Mouse (Mus musculus): ENCODE results near the gene Smc3. TPM values are rescaled to one million over a fixed set of nuclear protein-coding genes. Genes with fewer than 3 reads are reported as not detected.

Gene Smc3
- polyA plus RNA-seq, 1 experiment from 2014 or later: 91.8 TPM

GRCm38 (mm10) chr19:53687592-53687991 is 87.4 kb downstream of the Smc3 start:
- no peak overlapping the region for H3K9ac ChIP-seq
- H3K27ac ChIP-seq: no peak overlapping the region
- no peaks in the 10 kb centered on the region for H3K9me3 ChIP-seq
- peaks cover under 1% of the 10 kb centered on the region; the same call in 1 of the 2 replicates for H3K4me1 ChIP-seq
- ATAC-seq (ENCODE audit: low FRiP score): no peak
- peaks cover 8% of the 10 kb centered on the region; the same call in 1 of the 2 replicates for H3K27me3 ChIP-seq
- no peaks in the 10 kb centered on the region for H3K36me3 ChIP-seq (replicated peaks)
- H3K4me2 ChIP-seq: no peak overlapping the region
- H3K4me3 ChIP-seq (replicated peaks): no peak overlapping the region
- WGBS: 93% methylated on average over 5 of the region's 5 CpGs

DNA sequence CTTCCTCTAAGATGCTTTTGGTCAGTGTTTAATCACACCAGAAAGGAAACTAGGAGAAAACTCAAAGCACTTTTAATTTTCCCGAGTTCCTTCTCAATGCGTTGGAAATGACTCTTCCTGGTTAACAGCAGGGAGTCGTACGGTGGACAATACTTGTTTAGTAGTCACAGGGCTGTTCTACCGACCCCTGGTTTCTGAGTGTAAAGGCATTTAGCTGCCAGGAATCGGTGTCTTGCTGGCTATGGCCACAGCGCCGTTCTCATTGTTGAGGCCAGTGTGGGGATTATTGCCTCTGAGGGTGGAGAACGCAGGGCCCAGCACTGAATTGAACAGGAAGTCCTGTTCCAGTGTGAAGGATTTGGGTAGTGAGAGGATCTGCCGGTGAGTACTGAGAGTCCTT is 90.6 kb downstream of the Smc3 start:
- ATAC-seq (ENCODE audit: low FRiP score): no peak
- Histone ChIP-seq H3K4me2 (no peak overlapping the region), H3K27me3 (no peaks in the 10 kb centered on the region), H3K27ac (no peak overlapping the region), H3K4me1 (no peaks in the 10 kb centered on the region), H3K9me3 (no peaks in the 10 kb centered on the region), H3K4me3 (replicated peaks) (no peak overlapping the region), H3K36me3 (replicated peaks) (no peaks in the 10 kb centered on the region), H3K9ac (no peak overlapping the region)
- WGBS: 57% methylated on average over 10 of the region's 10 CpGs

GRCm38 (mm10) chr19:53694020-53694419 is 93.8 kb downstream of the Smc3 start:
- H3K27me3 ChIP-seq: 0 out of 2 replicates have a peak, but pooled peaks cover 5% of the 10 kb centered on the region
- no peak overlapping the region for H3K4me3 ChIP-seq (replicated peaks)
- H3K9me3 ChIP-seq: no peaks in the 10 kb centered on the region
- no peak overlapping the region for H3K9ac ChIP-seq
- no peak overlapping the region for H3K27ac ChIP-seq
- peaks cover 13% of the 10 kb centered on the region for H3K4me1 ChIP-seq
- WGBS: 38% methylated on average over 1 of the region's 1 CpGs
- H3K4me2 ChIP-seq: no peak overlapping the region
- ATAC-seq (ENCODE audit: low FRiP score): no peak
- H3K36me3 ChIP-seq (replicated peaks): no peaks in the 10 kb centered on the region

Other genes starting within 250 kb of the Smc3 start
- 1.7 TPM in 1 of 2 replicates, not detected in the other for gene Gm10197, start 228.6 kb upstream of the Smc3 start, polyA plus RNA-seq (2016; fragmentation: Nextera tagmentation; extraction: Ambion mirVana)
- 45.4 and 49.6 TPM in 2 replicates for gene Smndc1, start 209.8 kb upstream of the Smc3 start, polyA plus RNA-seq (2016; fragmentation: Nextera tagmentation; extraction: Ambion mirVana)
- gene Dusp5, start 71.3 kb upstream of the Smc3 start, polyA plus RNA-seq (2016; fragmentation: Nextera tagmentation; extraction: Ambion mirVana): 2.8 and 3.0 TPM in 2 replicates
- gene Nutf2-ps1, start 11.3 kb upstream of the Smc3 start, polyA plus RNA-seq (2016; fragmentation: Nextera tagmentation; extraction: Ambion mirVana): 419 and 449 TPM in 2 replicates
- 4.6 and 7.2 TPM in 2 replicates for gene Rbm20, start 76.9 kb downstream of the Smc3 start, polyA plus RNA-seq (2016; fragmentation: Nextera tagmentation; extraction: Ambion mirVana)

Data from forebrain, embryonic 12.5 days (tissue).